Mouse (Mus musculus): ENCODE results near the gene Yes1.
A peak's percentile ranks its signal among the peaks of the same experiment; 100 is the strongest.
"Not testable (repeated sequence)": the region's sequence is repeated elsewhere in the genome, so short reads cannot be mapped to it uniquely, and the experiment has no call there.

Yes1 gene

DNA sequence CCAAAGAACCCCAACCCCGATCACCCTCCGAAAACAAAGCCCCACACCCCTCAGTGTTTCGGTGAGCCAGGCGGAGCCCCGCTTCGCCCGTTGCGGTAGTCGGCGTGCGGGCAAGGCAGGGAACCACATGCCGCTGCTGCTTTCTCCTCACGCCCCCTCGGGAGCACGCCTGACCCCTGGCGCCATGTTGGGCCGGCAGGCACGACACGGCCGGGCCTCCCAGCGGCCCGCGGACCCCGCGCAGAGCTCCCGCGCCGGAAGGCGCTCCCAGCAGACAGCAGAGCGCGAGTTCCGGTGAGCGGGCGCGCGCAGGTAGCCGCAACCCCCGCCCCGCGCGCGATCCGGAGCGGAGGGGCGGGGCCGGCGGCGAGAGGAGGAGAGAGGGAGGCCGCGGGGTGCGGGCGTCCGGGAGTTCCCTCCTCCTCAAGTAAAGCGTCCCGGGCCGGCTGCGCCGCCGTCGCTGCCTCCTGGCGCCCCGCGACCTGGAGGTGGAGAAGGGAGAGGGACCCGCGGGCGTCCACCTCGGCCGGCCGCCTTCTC, at the start of gene Yes1:
TSS of gene Yes1 (plus strand) at position 371 of the 540 bp plus-strand sequence.
- peak; percentile 46 for DNase-seq (ENCODE audit: low read depth, low spot score)

DNA sequence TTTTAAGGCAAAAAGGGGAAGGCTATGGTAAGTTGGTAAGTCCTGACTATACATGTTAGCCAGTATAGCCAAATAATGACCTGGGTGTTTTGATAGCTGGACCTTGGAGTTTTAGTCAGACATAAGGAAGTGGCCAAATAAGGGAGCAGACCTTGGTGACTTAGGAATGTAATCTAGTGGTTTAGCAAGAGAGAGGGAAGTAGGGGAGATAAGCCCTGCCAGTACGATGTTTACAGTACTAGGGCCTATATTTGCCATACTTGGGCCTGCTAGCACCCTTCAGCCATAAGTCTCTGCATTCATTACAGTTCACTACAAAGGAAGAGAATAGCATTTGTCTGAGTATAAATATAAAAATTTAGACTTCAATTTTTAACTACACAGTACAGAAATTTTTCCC, 46.3 kb upstream of the Yes1 start:
- DNase-seq (ENCODE audit: low read depth, low spot score) = no peak

DNA sequence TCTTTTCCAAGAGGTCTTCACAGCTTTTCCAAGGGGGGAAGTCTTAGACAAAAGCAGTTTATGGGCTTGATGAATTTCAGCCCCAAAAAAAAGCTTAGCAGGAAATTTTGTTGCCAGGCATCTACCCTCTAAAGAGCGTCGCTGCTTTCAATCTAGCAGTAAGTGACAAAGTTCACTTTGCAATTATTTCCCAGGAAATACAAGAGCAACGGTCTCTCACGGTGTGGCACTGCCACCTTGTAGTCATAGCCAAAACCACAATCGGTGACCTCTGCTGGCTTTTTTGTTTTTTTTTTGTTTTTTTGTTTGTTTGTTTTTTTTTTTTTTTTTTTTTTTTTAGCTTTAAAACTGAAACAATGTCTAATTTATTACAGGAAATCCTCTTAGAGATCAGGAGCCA, 39.2 kb upstream of the Yes1 start:
- DNase-seq (ENCODE audit: low read depth, low spot score) = no peak

DNA sequence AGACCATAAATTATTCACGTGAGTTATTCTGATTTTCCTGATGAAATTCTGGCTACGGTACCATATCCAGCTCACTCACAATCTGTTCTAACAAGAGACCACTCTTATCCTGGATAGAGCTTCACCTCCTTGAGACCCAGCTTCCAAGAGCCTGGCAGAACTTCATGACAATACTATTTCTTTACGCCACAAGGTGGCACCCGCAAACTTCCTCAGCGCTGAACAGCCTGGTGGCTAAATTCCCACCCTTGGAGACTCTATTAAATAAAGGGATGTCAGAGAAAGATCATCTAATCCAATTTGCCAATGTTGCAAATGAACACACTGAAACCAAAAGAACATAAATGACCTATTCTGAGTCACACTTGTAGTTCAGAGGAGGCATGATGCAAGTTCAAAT, 22.8 kb upstream of the Yes1 start:
- DNase-seq (ENCODE audit: low read depth, low spot score) = no peak

DNA sequence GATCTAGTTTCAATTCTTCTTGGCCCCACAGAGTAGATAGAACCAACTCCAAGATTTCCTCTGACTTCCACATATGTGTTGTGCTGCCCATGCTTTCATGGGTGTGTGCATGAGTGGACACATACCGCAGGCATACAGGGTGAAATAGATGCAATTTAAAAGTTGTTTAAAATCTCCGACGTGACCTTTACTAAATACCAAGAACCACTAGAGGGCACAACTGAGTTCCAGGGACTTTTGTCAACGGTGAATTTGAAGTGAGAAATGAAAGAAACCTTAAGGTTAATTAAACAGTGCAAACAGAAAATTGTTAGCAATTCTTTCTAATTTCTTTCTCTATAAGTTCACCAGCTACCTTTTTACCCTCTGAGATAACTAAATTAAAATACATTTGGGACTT, 17.2 kb upstream of the Yes1 start:
- no peak for DNase-seq (ENCODE audit: low read depth, low spot score)

DNA sequence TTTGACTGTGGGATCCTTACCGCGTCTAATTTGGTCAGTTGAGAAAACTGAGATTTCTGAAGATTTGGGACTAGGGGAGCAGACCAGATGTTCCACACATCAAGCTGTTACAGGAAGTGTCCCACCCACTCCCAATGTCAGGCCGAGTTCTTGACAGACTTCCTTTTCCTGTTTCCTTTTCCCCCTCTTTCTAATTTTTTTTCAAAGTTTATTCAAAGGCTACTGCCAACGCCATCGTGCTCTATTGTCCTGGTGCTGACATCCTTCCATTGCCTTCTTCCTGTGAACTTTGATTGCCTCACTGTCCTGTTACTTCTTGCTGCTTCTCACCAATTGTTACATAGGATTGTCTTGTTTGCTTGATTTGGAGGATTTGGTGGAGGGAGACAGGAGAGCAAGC, 16.6 kb upstream of the Yes1 start:
- no peak for DNase-seq (ENCODE audit: low read depth, low spot score)

DNA sequence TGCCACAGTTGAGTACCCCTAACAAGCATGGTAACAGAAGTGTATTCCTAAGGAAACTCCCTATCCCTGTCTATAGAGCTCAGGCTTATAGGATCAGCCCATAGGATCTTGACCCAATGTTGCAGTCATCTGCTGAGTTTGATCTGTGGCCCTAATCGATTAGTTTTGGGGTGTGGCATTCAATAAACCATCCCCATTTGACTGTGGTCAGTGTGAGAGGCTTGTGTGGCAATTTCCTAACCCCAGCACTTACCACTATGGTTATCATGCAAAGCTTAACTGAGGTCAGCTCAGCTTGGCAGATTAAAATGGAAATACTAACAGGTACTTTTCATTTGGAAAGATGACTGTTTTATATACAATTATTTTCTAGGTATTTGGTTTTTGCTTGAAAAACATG, 5.1 kb upstream of the Yes1 start:
- DNase-seq (ENCODE audit: low read depth, low spot score) = no peak

DNA sequence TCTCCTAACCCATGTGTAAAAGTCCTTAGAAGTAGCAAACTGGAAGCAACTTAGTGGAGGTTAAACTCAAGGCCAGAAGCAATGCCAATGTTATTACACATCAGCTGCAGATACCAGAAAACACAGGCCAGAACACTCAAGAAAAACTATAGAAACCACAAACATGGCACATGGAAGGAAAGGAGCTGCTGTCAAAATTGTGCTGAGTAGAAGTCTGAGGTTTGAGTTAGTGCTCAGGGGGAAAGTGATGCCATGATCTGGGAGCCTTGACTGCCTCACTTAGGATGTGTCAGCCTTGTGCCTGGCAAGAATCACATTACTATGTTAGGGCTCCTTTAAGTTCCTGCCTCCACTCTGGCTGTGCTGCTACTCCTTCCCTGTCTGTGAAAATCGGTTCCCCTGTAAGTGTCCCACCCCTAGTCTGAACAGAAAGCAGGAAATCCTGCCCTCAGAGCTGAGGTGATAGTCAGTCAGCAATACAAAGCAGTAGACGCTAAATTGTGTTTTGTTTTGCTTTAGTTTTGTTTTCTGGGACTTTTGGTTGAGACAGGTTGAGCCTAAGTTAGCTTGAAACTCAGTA, 3.1 kb upstream of the Yes1 start:
- DNase-seq (ENCODE audit: low read depth, low spot score) = no peak

DNA sequence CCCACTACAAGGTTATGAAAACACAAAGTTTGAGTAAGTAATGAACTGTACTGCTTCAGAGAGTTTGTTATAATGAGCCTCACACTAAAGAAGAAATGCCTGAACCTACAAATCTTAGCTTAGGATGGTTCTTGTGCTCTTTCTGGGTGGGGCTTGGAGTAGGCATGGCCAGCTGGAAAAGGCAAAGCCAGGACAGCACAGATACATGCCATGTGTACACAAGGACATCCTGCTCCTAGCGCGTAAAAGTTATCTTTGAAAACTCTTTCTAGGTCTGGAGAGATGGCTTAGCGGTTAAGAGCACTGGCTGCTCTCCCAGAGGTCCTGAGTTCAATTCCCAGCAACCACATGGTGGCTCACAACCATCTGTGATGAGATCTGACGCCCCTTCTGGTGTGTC, 2.5 kb upstream of the Yes1 start:
- DNase-seq (ENCODE audit: low read depth, low spot score) = no peak

DNA sequence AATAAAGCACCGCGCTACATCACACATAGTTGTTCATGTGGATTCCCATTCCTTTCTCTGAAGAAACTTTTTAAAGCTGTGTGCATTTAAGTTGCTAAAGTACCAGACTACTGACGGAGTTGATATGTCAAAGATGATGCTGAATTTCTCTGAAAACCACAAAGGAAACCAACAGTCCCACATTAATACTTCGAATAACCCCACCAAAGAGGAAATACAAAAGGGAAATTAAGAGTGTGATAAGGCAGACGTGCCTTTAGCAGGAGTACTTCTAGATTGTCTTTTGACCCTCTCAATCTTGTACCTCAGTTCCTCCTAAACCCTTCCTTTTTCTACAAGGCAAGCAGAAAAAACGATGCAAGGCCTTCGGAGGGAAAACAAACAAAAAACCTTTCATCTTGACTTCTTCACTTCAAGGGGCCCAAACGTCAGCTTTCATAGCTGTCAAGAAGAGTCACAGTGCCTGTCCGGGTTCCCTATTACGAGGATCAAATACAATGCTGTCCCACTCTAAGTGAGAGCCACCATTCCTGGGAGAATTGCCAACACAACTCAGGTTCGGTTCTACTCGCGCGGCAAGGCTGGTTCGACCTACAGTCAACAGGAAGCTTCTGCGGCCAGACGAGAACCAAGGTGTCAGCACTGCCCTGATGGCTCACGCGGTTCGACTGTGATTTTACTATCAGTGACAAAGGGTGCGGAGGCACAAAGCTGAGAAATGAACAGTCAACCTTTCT, 739 bp upstream of the Yes1 start:
- no peak for DNase-seq (ENCODE audit: low read depth, low spot score)

DNA sequence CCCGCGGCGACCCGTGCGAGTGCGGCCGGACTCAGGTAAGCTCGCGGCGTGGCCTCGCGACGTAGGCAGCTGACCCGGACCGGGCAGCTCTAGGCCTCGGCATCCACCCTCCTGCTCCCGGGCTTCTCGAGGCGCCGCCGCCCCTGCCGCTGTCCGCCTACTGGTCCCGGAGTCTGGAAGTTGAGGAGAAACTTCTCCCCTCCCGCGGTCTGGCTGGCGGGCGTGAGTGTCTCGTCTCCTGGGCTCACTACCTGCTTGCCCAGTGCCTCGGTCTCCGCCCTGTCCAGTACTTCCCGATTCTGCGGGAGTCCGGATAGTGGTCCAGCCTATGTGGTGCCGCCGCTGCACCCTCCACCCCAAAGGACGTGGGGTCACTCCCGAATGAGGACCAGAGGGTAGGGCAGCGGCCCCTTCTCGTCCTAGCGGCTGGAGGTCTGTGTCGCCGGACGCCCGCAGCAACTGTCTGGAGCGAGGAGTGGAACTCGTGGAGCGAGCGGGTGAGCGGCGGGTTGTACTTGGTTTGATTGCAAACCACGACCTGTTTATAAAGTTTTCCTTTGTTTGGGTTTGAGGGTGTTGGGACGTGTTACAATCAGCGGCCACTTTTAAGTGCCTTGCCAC, 480 bp downstream of the Yes1 start:
- DNase-seq (ENCODE audit: low read depth, low spot score) = peak; percentile 8

DNA sequence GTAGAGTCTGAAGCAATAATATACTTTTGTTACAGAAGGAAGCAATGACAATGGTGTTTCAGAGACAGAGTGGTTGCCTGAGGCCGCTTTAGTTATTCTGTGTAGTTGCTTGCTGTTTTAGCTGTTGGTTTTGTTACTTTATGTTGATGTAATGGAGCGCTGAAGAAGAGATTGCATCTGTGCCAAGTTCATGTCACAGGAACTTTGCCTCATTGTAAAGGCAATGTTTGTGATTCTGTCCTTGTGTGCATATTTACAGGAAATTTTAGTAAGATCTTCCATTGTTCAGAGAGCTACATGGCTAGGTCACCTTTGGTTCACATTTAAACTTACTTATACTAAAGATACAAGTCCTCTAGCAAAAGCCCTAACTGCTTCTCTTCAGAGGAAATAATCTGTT, 3.3 kb downstream of the Yes1 start:
- DNase-seq (ENCODE audit: low read depth, low spot score) = no peak

DNA sequence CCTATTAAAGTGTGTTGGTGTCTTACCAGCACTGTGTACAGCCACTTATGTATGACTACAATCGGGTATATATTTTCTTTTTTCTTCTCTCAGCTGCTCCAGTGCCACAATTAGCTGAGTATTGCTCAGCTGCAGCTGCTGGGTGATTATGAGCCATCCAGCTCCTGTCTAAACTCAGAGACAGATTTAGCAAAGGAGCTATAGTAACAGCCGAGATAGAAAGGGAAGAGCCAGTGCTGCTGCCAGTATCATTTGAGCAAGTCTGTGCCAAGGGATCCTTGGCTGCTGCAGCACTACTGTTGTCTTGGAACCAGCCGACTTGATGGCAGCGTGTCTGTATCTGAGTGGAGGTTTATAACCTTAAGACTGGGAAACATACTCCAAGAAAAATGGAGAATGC, 3.7 kb downstream of the Yes1 start:
- no peak for DNase-seq (ENCODE audit: low read depth, low spot score)

DNA sequence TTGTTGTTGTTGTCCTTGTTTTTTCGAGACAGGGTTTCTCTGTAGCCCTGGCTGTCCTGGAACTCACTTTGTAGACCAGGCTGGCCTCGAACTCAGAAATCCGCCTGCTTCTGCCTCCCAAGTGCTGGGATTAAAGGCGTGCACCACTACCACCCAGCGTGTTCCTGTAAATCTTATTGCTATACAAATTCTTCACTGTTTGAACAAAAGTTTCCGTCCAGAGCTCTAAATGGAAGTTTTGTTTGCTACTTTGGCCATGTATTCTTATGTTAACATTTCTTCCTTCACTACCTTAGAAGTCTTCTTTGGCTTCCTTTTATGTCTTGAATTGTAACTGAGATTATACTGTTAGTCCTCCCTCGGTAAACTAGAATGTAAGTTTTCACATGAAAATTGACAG, 5.5 kb downstream of the Yes1 start:
- DNase-seq (ENCODE audit: low read depth, low spot score) = not testable (repeated sequence)

DNA sequence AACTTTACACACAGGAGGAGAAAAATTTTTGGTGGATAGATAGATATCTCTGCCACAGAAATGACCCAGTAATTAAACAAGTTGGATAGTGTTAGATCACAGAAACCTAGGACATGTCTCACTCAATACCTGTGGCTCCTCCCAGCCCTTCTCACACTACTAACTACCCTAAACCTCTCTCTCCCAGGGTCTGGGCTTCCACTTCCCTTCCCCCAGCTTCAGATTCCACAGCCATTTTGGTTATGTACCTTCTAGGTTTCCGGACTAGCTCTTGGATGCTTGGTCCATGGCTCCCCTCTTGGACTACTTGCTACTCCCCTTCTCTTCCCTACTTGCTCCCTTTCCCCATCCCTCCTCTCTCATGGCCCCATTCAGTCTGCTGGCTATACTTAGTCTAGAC, 6.9 kb downstream of the Yes1 start:
- DNase-seq (ENCODE audit: low read depth, low spot score) = no peak

DNA sequence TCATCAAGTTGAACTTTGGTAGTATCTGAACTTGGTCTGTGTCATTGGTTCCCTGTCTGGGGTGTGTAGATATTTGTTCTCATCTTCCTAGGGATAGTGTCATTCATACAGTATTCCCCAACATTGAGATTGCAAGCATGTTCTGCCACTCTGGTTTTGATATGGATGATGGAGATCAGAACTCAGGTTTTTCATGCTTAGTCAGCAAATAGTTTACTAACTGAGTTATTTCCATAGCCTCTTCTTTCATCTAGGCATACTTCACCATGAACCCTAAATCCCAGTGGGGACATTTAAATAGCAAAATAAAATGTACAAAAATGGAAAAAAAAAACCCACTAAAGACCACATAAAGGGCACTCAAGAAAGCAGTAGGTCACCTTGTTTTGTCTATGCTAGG, 12.7 kb downstream of the Yes1 start:
- DNase-seq (ENCODE audit: low read depth, low spot score) = no peak

DNA sequence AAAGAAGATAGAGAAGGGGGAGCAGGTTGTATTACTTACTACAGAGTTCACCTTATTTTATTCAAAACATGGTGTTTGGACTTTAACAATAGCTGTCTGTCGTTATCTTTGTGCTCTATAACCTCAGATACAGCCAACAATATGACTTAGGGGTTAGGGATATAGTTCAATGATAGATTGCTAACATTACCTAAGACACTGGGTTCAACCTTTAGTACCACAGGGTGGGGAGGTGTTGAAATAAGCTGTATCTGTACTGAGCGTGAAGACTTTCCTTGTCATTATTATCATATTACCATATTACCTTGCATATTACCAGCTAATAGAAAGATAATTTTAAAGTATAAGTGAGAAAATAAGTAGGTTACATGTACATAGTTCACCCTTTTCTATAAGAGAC, 13.8 kb downstream of the Yes1 start:
- no peak for DNase-seq (ENCODE audit: low read depth, low spot score)

DNA sequence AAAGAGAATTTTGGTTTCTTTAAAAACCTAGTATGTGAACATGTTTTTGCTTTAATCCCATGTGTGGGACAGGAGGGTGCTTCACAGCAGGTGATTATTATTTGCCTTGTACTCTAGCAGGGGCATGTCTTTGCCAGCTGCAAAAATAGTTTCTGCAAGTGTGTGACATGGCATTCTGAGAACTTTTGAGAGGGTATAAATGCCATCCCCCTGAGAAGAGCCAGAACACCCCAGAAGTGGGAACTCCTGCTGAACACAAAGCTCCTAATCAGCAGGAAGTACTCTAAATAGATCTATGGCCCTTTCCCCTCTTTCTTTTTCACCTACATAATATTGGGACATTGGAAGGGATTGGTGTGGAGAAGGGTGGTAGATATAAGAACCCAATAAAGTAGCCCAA, 22.2 kb downstream of the Yes1 start:
- no peak for DNase-seq (ENCODE audit: low read depth, low spot score)

DNA sequence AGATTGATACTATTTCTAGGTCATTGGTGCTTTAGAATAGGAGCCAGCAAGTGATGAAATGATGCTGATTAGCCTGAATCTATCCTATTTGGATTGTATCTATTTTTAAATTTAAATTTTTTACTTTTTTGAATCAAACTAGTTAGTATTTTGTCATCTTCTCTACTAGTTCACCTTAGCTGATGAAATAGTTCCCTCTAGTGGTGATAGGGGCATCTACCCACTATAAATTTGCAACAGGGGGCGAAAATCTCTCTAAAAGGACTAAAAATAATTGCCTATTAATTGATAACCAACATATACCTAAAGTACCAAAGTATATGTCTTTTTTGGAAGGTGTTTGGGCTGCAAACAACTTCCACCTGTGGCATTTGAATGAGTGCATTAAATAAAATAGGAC, 46.4 kb downstream of the Yes1 start:
- no peak for DNase-seq (ENCODE audit: low read depth, low spot score)

DNA sequence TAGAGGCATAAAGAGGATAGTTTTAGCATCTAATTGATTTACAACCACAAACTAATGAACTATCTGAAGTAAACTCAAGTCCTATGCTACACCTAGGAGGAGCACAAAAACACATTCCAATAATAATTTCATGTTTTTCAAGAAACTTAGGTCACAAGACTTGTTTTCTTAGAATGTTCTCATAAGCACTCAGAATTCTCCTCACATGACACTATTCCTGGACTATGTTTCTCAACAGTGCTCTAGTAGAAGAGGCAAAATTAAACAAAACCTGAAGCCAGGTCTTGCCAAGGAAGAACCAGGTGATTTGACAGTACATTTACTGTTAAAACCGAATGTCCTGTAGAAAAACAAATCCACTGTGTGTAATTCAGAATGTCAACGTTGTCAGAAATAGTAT, 71.5 kb downstream of the Yes1 start:
- DNase-seq (ENCODE audit: low read depth, low spot score) = no peak

DNA sequence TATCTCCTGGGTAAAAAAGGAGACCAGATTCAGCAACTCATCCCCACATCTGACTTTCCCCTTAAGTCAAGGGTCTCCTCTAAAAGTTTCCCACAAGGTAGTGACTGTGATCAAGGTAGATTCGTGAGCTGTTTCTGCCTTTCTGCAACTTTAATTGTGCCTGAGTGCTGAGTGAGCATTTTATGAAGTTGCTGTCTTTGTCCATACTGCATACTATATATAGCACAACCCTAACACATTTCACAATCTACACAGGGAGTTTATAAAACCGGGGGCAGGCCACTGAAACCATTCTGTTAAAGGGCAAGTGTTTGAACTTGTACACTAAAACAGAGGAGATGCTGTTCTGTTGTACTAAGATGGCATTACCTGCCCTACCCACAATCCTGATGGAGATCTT, 82.4 kb downstream of the Yes1 start:
- DNase-seq (ENCODE audit: low read depth, low spot score) = no peak

DNA sequence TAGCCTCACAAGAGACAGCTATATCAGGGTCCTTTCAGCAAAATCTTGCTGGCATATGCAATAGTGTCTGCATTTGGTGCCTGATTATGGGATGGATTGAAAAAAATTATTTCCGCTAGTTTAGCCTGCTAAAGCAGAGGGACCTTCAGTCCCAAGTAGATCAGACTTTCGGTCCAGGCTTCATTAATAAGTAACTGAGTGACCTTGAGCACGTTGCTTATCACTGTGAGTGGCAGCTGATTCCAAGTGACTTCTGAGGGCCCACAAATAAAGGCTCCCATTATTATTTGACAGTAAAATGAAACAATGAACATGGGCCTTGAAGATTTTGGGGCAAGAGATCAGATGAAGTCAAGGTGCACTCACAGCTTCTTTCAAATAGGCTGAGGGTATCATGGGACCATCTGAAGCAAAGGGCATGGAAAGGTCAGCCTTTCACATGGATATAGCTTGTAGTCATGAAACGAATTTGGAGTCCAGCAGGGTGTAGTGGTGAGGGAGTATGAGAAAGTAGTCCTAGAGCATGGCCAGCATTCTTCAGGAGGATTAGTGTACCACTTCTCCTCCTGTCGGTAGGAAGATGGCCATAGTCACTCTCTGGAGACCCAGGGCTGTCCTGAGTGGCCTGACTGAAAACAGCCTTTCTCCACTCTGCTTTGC, 86.4 kb downstream of the Yes1 start:
- no peak for DNase-seq (ENCODE audit: low read depth, low spot score)
